Mouse (Mus musculus) ES-Bruce4 (cell line): ENCODE data around the gene Epn3. TPM values are rescaled to one million over a fixed set of nuclear protein-coding genes. Genes with fewer than 3 reads are reported as not detected.

Experiments
- H3K27ac ChIP-seq: 2 replicates; pipeline ENCODE4 v1.5.1; 2012; ENCODE audit warnings: low read length, inconsistent platforms; ENCODE audit not compliant: insufficient read depth
- H3K27me3 ChIP-seq: 2 replicates; pipeline ENCODE4 v1.6.1; 2012; ENCODE audit warnings: mild to moderate bottlenecking, low read length, inconsistent platforms; ENCODE audit not compliant: control insufficient read depth, poor library complexity, insufficient read depth, severe bottlenecking
- H3K36me3 ChIP-seq: 2 replicates; pipeline ENCODE4 v1.6.1; 2012; ENCODE audit warnings: inconsistent platforms, mild to moderate bottlenecking, low read length, moderate library complexity; ENCODE audit not compliant: control insufficient read depth, poor library complexity, insufficient read depth, severe bottlenecking
- H3K4me1 ChIP-seq: one replicate; pipeline ENCODE4 v1.8.1; 2011; ENCODE audit warnings: low read length; ENCODE audit not compliant: control insufficient read depth, insufficient read depth
- H3K4me3 ChIP-seq: 2 replicates; pipeline ENCODE4 v1.5.1; 2011; ENCODE audit warnings: low read depth, mild to moderate bottlenecking, low read length
- H3K9ac ChIP-seq: 2 replicates; pipeline ENCODE4 v1.6.1; 2012; ENCODE audit warnings: low read depth, mild to moderate bottlenecking, inconsistent platforms; ENCODE audit not compliant: poor library complexity, severe bottlenecking
- H3K9me3 ChIP-seq: replicated peaks from 2 replicates; pipeline ENCODE4 v1.6.1; 2012; ENCODE audit warnings: mild to moderate bottlenecking, low read length, inconsistent platforms; ENCODE audit not compliant: control insufficient read depth, poor library complexity, insufficient read depth, severe bottlenecking
- CTCF ChIP-seq: IDR thresholded peaks from one replicate; pipeline ENCODE4 v1.8.1; 2011; ENCODE audit warnings: low read depth, low read length
- EP300 ChIP-seq: IDR thresholded peaks from 2 replicates; pipeline ENCODE4 v1.6.1; 2011; ENCODE audit warnings: low read depth, low read length; ENCODE audit not compliant: insufficient read depth
- POLR2A ChIP-seq: IDR thresholded peaks from one replicate; pipeline ENCODE4 v1.8.1; 2011; ENCODE audit warnings: low read length; ENCODE audit not compliant: insufficient read depth
- polyA plus RNA-seq: library from polyadenylated mRNA; stranded (reverse); fragments of >200 nt; gene quantifications from 2 replicates; pipeline ENCODE4 v1.2.4, GENCODE M21; 2011; ENCODE audit warnings: low read depth; ENCODE audit not compliant: missing spikeins, insufficient read depth, insufficient read length

Gene Epn3
- polyA plus RNA-seq, 1 experiment: 2.7 TPM

DNA sequence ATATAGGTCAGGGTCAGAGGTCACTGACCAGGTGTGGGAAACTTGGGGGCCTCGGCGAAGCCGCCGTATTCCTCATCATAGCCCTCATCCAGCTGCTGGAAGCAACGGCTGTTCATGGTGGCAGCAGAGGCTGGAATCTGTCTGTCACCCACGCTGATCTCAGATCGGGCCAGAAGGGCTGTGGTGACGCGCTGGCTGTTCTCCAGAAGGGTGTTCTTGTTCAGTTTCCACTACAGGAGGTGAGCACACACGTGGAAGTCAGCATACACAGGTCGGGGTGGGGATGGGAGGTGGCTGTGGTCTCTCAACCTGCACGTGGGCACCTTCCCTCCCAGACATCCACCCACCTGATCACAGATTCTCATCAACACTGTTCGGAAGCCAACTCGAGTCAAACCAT lies 15.9 kb downstream of the Epn3 start:
- Histone ChIP-seq H3K4me1 (no peaks in the 10 kb centered on the region), H3K9me3 (no peaks in the 10 kb centered on the region), H3K4me3 (no peak overlapping the region), H3K27me3 (no peaks in the 10 kb centered on the region), H3K9ac (no peak overlapping the region), H3K27ac (no peak overlapping the region), H3K36me3 (no peaks in the 10 kb centered on the region)
- TF ChIP-seq POLR2A (no peak), EP300 (no peak), CTCF (no peak)

GRCm38 (mm10) chr11:94483436-94483835 lies 16.3 kb downstream of the Epn3 start:
- TF ChIP-seq CTCF (peak; percentile 35), EP300 (no peak), POLR2A (no peak)
- Histone ChIP-seq H3K36me3 (no peaks in the 10 kb centered on the region), H3K4me3 (no peak overlapping the region), H3K9me3 (no peaks in the 10 kb centered on the region), H3K27me3 (no peaks in the 10 kb centered on the region), H3K27ac (no peak overlapping the region), H3K9ac (no peak overlapping the region), H3K4me1 (no peaks in the 10 kb centered on the region)

DNA sequence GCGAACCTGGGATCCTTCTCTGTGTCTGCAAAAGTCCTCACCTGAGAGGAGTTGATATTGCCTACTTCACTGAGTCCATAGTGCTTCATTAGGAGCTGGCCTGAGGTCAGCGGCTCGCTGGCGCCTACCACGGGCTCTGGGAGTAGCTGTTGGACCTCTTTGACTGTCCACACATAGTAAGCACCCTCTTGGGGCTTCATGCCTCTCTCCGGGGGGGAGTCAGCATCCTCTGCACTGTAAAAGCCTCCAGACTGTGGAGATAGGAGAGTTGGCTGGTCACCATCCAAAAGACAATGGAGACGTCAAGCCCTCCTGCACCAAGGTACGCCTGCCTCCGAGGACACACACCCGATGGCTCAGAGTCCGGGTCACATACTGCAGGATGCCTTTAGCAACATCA lies 17.0 kb downstream of the Epn3 start:
- H3K9me3 ChIP-seq: no peaks in the 10 kb centered on the region
- no peaks in the 10 kb centered on the region for H3K36me3 ChIP-seq
- H3K27me3 ChIP-seq: no peaks in the 10 kb centered on the region
- H3K27ac ChIP-seq: no peak overlapping the region
- no peaks in the 10 kb centered on the region for H3K4me1 ChIP-seq
- no peak overlapping the region for H3K9ac ChIP-seq
- TF ChIP-seq EP300: no peak
- no peak for TF ChIP-seq CTCF
- TF ChIP-seq POLR2A: no peak
- H3K4me3 ChIP-seq: no peak overlapping the region

DNA sequence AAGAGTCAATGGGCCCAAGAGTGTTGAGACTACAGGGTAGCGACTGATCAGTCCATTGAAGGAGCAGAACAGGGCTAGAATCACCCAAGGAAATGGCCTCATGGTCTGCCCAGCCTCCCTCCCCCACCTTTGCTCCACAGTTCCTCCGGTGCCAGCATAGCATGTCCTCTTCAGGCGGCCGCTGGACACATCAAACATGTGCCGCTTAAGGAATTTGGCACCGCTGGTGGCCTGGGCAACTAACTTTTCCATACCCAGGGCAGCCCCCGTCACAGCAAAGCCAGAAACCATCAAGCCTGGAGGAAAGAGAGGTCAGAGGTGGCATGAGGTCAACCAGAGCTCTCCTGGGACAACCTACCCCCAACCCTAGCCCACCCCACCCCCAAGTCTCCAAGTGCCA lies 17.8 kb downstream of the Epn3 start:
- Histone ChIP-seq H3K4me3 (no peak overlapping the region), H3K9me3 (no peaks in the 10 kb centered on the region), H3K27me3 (no peaks in the 10 kb centered on the region), H3K9ac (no peak overlapping the region), H3K27ac (no peak overlapping the region), H3K36me3 (no peaks in the 10 kb centered on the region), H3K4me1 (no peaks in the 10 kb centered on the region)
- TF ChIP-seq EP300: no peak
- no peak for TF ChIP-seq CTCF
- no peak for TF ChIP-seq POLR2A

DNA sequence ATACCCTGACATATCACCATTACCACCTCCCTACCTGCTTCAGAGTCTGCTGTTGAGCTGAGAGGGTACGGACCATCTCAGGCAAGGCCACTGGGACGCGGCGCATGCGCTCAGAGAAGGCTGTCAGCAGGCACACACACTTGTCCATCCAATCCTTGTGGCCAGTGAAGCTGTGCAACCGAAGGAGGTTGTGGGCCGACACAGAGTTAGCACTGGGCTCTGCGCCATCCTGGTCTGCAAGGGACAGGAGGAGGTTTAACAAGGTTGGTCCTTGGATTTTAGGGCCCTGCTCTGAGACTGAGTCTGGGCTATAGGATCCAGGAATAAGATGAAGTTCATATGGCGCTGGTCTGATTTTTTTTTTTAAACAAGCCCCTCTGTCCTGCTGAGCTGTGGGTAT lies 19.4 kb downstream of the Epn3 start:
- TF ChIP-seq CTCF: no peak
- TF ChIP-seq EP300: no peak
- TF ChIP-seq POLR2A: no peak
- H3K27me3 ChIP-seq: no peaks in the 10 kb centered on the region

DNA sequence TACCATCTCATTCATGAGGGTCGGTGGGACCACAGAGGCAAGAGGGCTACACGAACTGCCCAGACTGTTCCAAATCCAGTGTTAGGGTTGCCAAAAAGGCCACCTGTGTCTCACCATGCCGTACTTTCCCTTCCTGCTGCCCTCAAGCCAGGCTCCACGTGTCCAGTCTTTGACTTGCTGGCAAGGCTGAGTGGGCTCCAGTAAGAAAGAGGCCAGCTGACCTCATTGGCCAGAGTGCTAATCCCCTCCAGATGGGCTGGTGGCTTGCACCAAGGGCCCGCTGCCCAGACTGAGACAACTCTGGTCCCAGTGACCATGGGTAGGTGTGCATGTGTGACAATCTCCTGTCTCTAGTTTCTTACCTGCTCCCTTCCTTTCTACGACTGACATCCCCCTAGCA lies 22.1 kb downstream of the Epn3 start:
- Histone ChIP-seq H3K27me3 (peaks cover 13% of the 10 kb centered on the region), H3K4me3 (no peak overlapping the region), H3K9me3 (no peaks in the 10 kb centered on the region), H3K27ac (no peak overlapping the region), H3K9ac (no peak overlapping the region), H3K4me1 (no peaks in the 10 kb centered on the region), H3K36me3 (no peaks in the 10 kb centered on the region)
- TF ChIP-seq EP300: no peak
- TF ChIP-seq CTCF: no peak
- TF ChIP-seq POLR2A: no peak

More for the DNA sequence above, 19.4 kb downstream of the Epn3 start:
- Histone ChIP-seq H3K9ac (no peak overlapping the region), H3K9me3 (no peaks in the 10 kb centered on the region), H3K36me3 (no peaks in the 10 kb centered on the region), H3K4me1 (no peaks in the 10 kb centered on the region), H3K4me3 (no peak overlapping the region), H3K27ac (no peak overlapping the region)
